In the genomic region with DNA sequence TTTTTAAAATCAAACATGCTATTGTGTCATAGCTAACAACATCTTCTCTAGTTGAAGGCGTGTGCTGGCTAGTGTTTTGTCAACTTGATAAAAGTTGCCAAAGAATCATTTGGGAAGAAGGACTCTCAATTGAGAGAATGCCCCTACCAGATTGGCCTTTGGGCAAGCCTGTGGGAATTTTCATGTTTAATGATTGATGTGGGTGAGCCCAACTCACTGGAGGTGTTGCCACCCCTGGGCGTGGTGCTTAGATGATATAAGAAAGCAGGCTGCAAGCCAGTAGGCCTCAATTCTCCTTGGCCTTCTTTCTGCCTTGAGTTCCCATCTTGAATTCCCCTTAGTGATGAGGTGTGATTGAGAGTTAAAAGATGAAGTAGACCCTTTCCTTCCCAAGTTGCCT, we compare ENCODE assay signal across 21 mouse cellular contexts. TPM values are rescaled to one million over a fixed set of nuclear protein-coding genes. Genes with fewer than 3 reads are reported as not detected.
DNase-seq lines count a peak whose midpoint lies in the region; ATAC-seq and TF ChIP-seq lines count a peak whose summit lies in the region.
"Had no signal": no experiment of that assay in that cellular context is flagged by ENCODE, and none has a peak within 500 bp of the region (broad histone marks: within the 10 kb centered on the region; RNA-seq: fewer than 3 reads in every experiment).

No protein-coding gene starts in this region.

- DNase-seq in kidney, adult 9 months = peak; percentile 35
- DNase-seq in kidney, adult 18-20 months = no peak
- DNase-seq in liver, adult 2 months (ENCODE audit: extremely low read depth, low read depth, low spot score) = peak; percentile 57
- DNase-seq: adrenal gland, adult 2 months; adrenal gland, postnatal 10 days; adrenal gland, postnatal 25 days; cerebellum, adult 11 months; cerebellum, adult 18-20 months; cerebellum, adult 8-10 months; cerebellum, adult 9-11 months; cerebellum, postnatal 14 days; cerebellum, postnatal 36 days; embryo, embryonic 11 days had no signal

- WGBS in liver, adult 2 months = 36% methylated on average over 2 of the region's 2 CpGs
- 89% methylated on average over 2 of the region's 2 CpGs for WGBS in liver, embryonic 12.5 days (ENCODE audit: insufficient replicate concordance)

- no peak overlapping the region for H3K4me2 ChIP-seq in liver, embryonic 12.5 days
- H3K4me2 ChIP-seq: embryonic facial prominence, embryonic 13.5 days; embryonic facial prominence, embryonic 15.5 days; forebrain, embryonic 12.5 days had no signal

- no peak for TF ChIP-seq POLR2A in liver, adult 2 months (IDR thresholded peaks at IDR 0.05; ENCODE audit: extremely low read depth, insufficient read depth, low read length)

- peaks cover 4% of the 10 kb centered on the region for H3K4me1 ChIP-seq in liver, adult 2 months (ENCODE audit: control insufficient read depth, insufficient read depth, low read length)
- no peaks in the 10 kb centered on the region for H3K4me1 ChIP-seq in liver, embryonic 12.5 days
- H3K4me1 ChIP-seq: embryonic facial prominence, embryonic 13.5 days; embryonic facial prominence, embryonic 15.5 days had no signal

- no peak overlapping the region for H3K9ac ChIP-seq in liver, adult 2 months (ENCODE audit: low read depth, low read length)
- H3K9ac ChIP-seq in liver, embryonic 12.5 days = no peak overlapping the region
- H3K9ac ChIP-seq: embryonic facial prominence, embryonic 13.5 days; embryonic facial prominence, embryonic 15.5 days; forebrain, embryonic 12.5 days had no signal

- peaks cover 43% of the 10 kb centered on the region for H3K36me3 ChIP-seq in liver, adult 2 months (ENCODE audit: control insufficient read depth, insufficient read depth, low read length)
- H3K36me3 ChIP-seq in liver, embryonic 12.5 days = peaks cover 72% of the 10 kb centered on the region

- H3K4me3 ChIP-seq in liver, adult 2 months (ENCODE audit: insufficient read depth, low read depth, low read length) = no peak overlapping the region
- no peak overlapping the region for H3K4me3 ChIP-seq in liver, embryonic 12.5 days
- H3K4me3 ChIP-seq: embryonic facial prominence, embryonic 13.5 days; embryonic facial prominence, embryonic 15.5 days; erythroblast, embryonic 14.5 days; forebrain, embryonic 10.5 days; forebrain, embryonic 12.5 days had no signal

- TF ChIP-seq CTCF in liver, adult 2 months (IDR thresholded peaks at IDR 0.05; ENCODE audit: low read depth, low read length) = no peak

- no peak overlapping the region for H3K27ac ChIP-seq in liver, adult 2 months (replicated peaks; ENCODE audit: insufficient read depth, low read depth, low read length)
- no peak overlapping the region for H3K27ac ChIP-seq in liver, embryonic 12.5 days
- H3K27ac ChIP-seq: embryonic facial prominence, embryonic 13.5 days; embryonic facial prominence, embryonic 15.5 days; forebrain, embryonic 10.5 days; forebrain, embryonic 12.5 days had no signal

- H3K9me3 ChIP-seq in liver, embryonic 12.5 days (replicated peaks) = no peaks in the 10 kb centered on the region
- H3K9me3 ChIP-seq: embryonic facial prominence, embryonic 13.5 days; embryonic facial prominence, embryonic 15.5 days; forebrain, embryonic 10.5 days; forebrain, embryonic 12.5 days had no signal

- ATAC-seq in liver, embryonic 12.5 days = no peak
- ATAC-seq: forebrain, embryonic 14.5 days; forebrain, embryonic 16.5 days had no signal

- H3K79me2 ChIP-seq in liver, adult 2 months (ENCODE audit: control insufficient read depth, insufficient read depth, low read length) = peaks cover 3% of the 10 kb centered on the region; the same call in 1 of the 2 replicates

- no peaks in the 10 kb centered on the region for H3K27me3 ChIP-seq in liver, adult 2 months (ENCODE audit: control insufficient read depth, insufficient read depth, low read length)
- H3K27me3 ChIP-seq in liver, embryonic 12.5 days (replicated peaks) = no peaks in the 10 kb centered on the region
- H3K27me3 ChIP-seq: embryonic facial prominence, embryonic 13.5 days; embryonic facial prominence, embryonic 15.5 days; forebrain, embryonic 12.5 days had no signal

RNA-seq across cellular contexts. Expression of a gene that starts 47.0 kb away (rescaled TPM):
- 41.1 and 42.4 TPM in 2 replicates for total RNA-seq in liver, adult 2 months (2014; rRNA removed)
- 8.1 and 9.8 TPM in 2 replicates for polyA plus RNA-seq in liver, adult 2 months (2012; rRNA removed)
- 9.0 and 9.2 TPM in 2 replicates for polyA plus RNA-seq in liver, embryonic 12.5 days (2016; fragmentation: Nextera tagmentation; extraction: Ambion mirVana)
